Mouse (Mus musculus) lung, postnatal 14 days (tissue): ENCODE measurements around the gene Plscr1.

ENCODE experiments used
- DNase-seq: peaks from one replicate; pipeline ENCODE4 v3.0.0; 2021

The Plscr1 gene

GRCm38 (mm10) chr9:92260481-92261159 is 11.1 kb downstream of the Plscr1 start:
- no peak for DNase-seq

- DNase-seq = no peak
These were observed 16.2 kb downstream of the Plscr1 start for GRCm38 (mm10) chr9:92265719-92266118.

- DNase-seq = no peak
These were observed 17.1 kb downstream of the Plscr1 start for GRCm38 (mm10) chr9:92266558-92267171.

- no peak for DNase-seq
These were observed 18.2 kb downstream of the Plscr1 start for GRCm38 (mm10) chr9:92267732-92268131.

GRCm38 (mm10) chr9:92269829-92270404 is 20.4 kb downstream of the Plscr1 start:
- no peak for DNase-seq

GRCm38 (mm10) chr9:92270927-92271326 is 21.4 kb downstream of the Plscr1 start:
- peak; percentile 80 for DNase-seq

GRCm38 (mm10) chr9:92272650-92273049 is 23.1 kb downstream of the Plscr1 start:
- no peak for DNase-seq

GRCm38 (mm10) chr9:92273271-92273670 is 23.7 kb downstream of the Plscr1 start:
- DNase-seq = no peak

- DNase-seq = no peak
These were observed 24.6 kb downstream of the Plscr1 start for GRCm38 (mm10) chr9:92273956-92274762.

- peak; percentile 47 for DNase-seq
These were observed 26.1 kb downstream of the Plscr1 start, which contains the start of gene Plscr2 for GRCm38 (mm10) chr9:92275486-92276207. Plscr2 (plus strand) TSS chr9:92275602.

GRCm38 (mm10) chr9:92276360-92276759 is 26.8 kb downstream of the Plscr1 start:
- no peak for DNase-seq

GRCm38 (mm10) chr9:92280048-92280447 is 30.5 kb downstream of the Plscr1 start:
- DNase-seq = no peak

GRCm38 (mm10) chr9:92282563-92283171 is 33.1 kb downstream of the Plscr1 start:
- no peak for DNase-seq

GRCm38 (mm10) chr9:92289675-92290074 is 40.1 kb downstream of the Plscr1 start:
- DNase-seq = no peak

- DNase-seq = no peak
These were observed 42.6 kb downstream of the Plscr1 start for GRCm38 (mm10) chr9:92292169-92292568.

- DNase-seq = no peak
These were observed 43.4 kb downstream of the Plscr1 start for GRCm38 (mm10) chr9:92292922-92293321.

GRCm38 (mm10) chr9:92293560-92294548 is 44.3 kb downstream of the Plscr1 start:
- DNase-seq = no peak

- no peak for DNase-seq
These were observed 48.7 kb downstream of the Plscr1 start for GRCm38 (mm10) chr9:92298288-92298687.

- DNase-seq = no peak
These were observed 51.7 kb downstream of the Plscr1 start for GRCm38 (mm10) chr9:92301213-92301612.

GRCm38 (mm10) chr9:92305075-92305474 is 55.5 kb downstream of the Plscr1 start:
- DNase-seq = no peak
